Mouse (Mus musculus) ES-E14 (cell line): ENCODE measurements around the gene Amh. TPM values are rescaled to one million over a fixed set of nuclear protein-coding genes. Genes with fewer than 3 reads are reported as not detected.

Experiments
- DNase-seq: peaks from one replicate; pipeline ENCODE4 v3.0.0-alpha.2; 2013; ENCODE audit warnings: low read depth, low spot score
- H3K27ac ChIP-seq: 2 replicates; pipeline ENCODE4 v1.5.1; 2012; ENCODE audit warnings: low read depth, mild to moderate bottlenecking, low read length, moderate library complexity, mixed read lengths; ENCODE audit not compliant: poor library complexity, insufficient read depth, severe bottlenecking
- H3K36me3 ChIP-seq: 2 replicates; pipeline ENCODE4 v1.6.1; 2012; ENCODE audit warnings: mild to moderate bottlenecking, low read length, moderate library complexity, mixed read lengths; ENCODE audit not compliant: control insufficient read depth, poor library complexity, insufficient read depth, severe bottlenecking
- H3K4me1 ChIP-seq, 2 experiments: fragments of 150-350 bp in 1 of 2; sonication (generic) in 1 of 2; 2 replicates each; pipeline ENCODE4 v1.6.1; 2012; ENCODE audit warnings: low read length in 2 of 2, mild to moderate bottlenecking in 1 of 2, mixed read lengths in 1 of 2; ENCODE audit not compliant: control insufficient read depth in 2 of 2, insufficient read depth in 2 of 2, poor library complexity in 1 of 2
- H3K4me3 ChIP-seq, 2 experiments: fragments of 150-350 bp in 1 of 2; sonication (generic) in 1 of 2; 2 replicates each; pipeline ENCODE4 v1.5.1; 2012; ENCODE audit warnings: low read length in 2 of 2, low read depth in 1 of 2, mild to moderate bottlenecking in 1 of 2, mixed read lengths in 1 of 2; ENCODE audit not compliant: insufficient read depth in 1 of 2, poor library complexity in 1 of 2, severe bottlenecking in 1 of 2
- H3K9ac ChIP-seq: 2 replicates; pipeline ENCODE4 v1.6.1; 2012; ENCODE audit warnings: low read depth, mild to moderate bottlenecking, low read length, mixed read lengths; ENCODE audit not compliant: poor library complexity, insufficient read depth, severe bottlenecking
- H3K9me3 ChIP-seq: fragments of 150-350 bp; sonication (generic); 2 replicates; pipeline ENCODE4 v1.6.1; 2012; ENCODE audit warnings: low read depth, mild to moderate bottlenecking, low read length; ENCODE audit not compliant: control insufficient read depth, insufficient read depth
- CHD2 ChIP-seq: IDR thresholded peaks from 2 replicates; pipeline ENCODE4 v1.6.1; 2014; ENCODE audit warnings: mild to moderate bottlenecking, low read depth, low read length, inconsistent platforms
- HCFC1 ChIP-seq: IDR thresholded peaks from 2 replicates; pipeline ENCODE4 v1.6.1; 2012; ENCODE audit warnings: low read length, inconsistent platforms, borderline replicate concordance; ENCODE audit not compliant: insufficient read depth
- MAFK ChIP-seq: IDR thresholded peaks from 2 replicates; pipeline ENCODE4 v1.6.1; 2014; ENCODE audit warnings: mild to moderate bottlenecking, low read depth, low read length, inconsistent platforms; ENCODE audit not compliant: insufficient read depth
- ZC3H11A ChIP-seq: IDR thresholded peaks from 2 replicates; pipeline ENCODE4 v1.6.1; 2012; ENCODE audit warnings: low read depth, mild to moderate bottlenecking, inconsistent platforms, low read length, borderline replicate concordance
- ZNF384 ChIP-seq: IDR thresholded peaks from 2 replicates; pipeline ENCODE4 v1.6.1; 2012; ENCODE audit warnings: low read depth, low read length, inconsistent platforms
- in situ Hi-C, 2 experiments: fragments of 600-800 bp; cut with MboI; formaldehyde crosslinking; loops; one replicate each; pipeline ENCODE4 v1.15.1; 2025; ENCODE audit warnings: low sequenced_read_pairs in 2 of 2, inconsistent platforms in 1 of 2; ENCODE audit not compliant: unreplicated experiment in 2 of 2
- total RNA-seq: library from RNA; depleted of rRNA; stranded (reverse); fragments of 300-350 nt; gene quantifications from 2 replicates; pipeline ENCODE4 v1.2.3, GENCODE M21; 2012

Gene Amh
- total RNA-seq, 1 experiment = 1.0 TPM

- TF ChIP-seq CHD2 (no peak), ZNF384 (no peak), HCFC1 (no peak), MAFK (no peak), ZC3H11A (no peak)
- H3K4me1 ChIP-seq = no peaks in the 10 kb centered on the region
- H3K36me3 ChIP-seq = peaks cover 77% of the 10 kb centered on the region
- no peaks in the 10 kb centered on the region for H3K9me3 ChIP-seq
- no peak overlapping the region for H3K9ac ChIP-seq
- in situ Hi-C loops = no loop called here
- DNase-seq = no peak
- H3K27ac ChIP-seq = no peak overlapping the region
- H3K4me3 ChIP-seq = no peak overlapping the region
Observed at GRCm38 (mm10) chr10:80773816-80774215, 31.2 kb upstream of the Amh start.

DNA sequence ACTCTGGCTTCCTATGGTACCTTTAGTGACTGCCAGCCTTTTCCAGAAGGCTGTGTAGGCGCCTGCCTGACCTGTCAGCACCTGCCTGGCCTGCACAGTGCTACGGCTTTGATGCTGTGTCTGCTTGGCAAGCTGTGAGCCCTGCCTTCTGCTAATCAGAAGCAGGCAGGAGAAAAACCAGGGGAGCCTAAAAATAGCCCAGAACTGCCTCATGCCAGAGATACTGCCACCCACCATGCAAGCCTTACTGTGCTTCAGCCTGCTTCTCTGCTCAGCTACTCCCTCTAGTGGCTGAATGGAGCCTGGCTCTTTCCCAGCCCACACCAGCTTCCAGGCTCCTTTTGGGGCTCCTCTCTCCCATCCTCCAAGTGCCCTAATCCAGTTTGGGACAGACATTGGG lies 30.5 kb upstream of the Amh start:
- no peak for DNase-seq
- H3K4me3 ChIP-seq = no peak overlapping the region
- peaks cover 78% of the 10 kb centered on the region for H3K36me3 ChIP-seq
- H3K9me3 ChIP-seq = no peaks in the 10 kb centered on the region
- no peaks in the 10 kb centered on the region for H3K4me1 ChIP-seq
- in situ Hi-C loops = no loop called here
- no peak overlapping the region for H3K9ac ChIP-seq
- no peak overlapping the region for H3K27ac ChIP-seq
- TF ChIP-seq ZNF384 (no peak), CHD2 (no peak), HCFC1 (no peak), MAFK (no peak), ZC3H11A (no peak)

GRCm38 (mm10) chr10:80774981-80775380 lies 30.1 kb upstream of the Amh start:
- no peak overlapping the region for H3K9ac ChIP-seq

GRCm38 (mm10) chr10:80775731-80776130 lies 29.3 kb upstream of the Amh start:
- no peak for DNase-seq
- no peak overlapping the region for H3K4me3 ChIP-seq
- in situ Hi-C loops = no loop called here
- H3K4me1 ChIP-seq = no peaks in the 10 kb centered on the region
- no peaks in the 10 kb centered on the region for H3K9me3 ChIP-seq
- no peak overlapping the region for H3K9ac ChIP-seq
- TF ChIP-seq CHD2 = no peak
- TF ChIP-seq ZC3H11A = no peak
- no peak for TF ChIP-seq ZNF384
- no peak for TF ChIP-seq MAFK
- no peak for TF ChIP-seq HCFC1
- no peak overlapping the region for H3K27ac ChIP-seq
- peaks cover 80% of the 10 kb centered on the region for H3K36me3 ChIP-seq

More at GRCm38 (mm10) chr10:80774981-80775380, 30.1 kb upstream of the Amh start:
- peaks cover 77% of the 10 kb centered on the region for H3K36me3 ChIP-seq
- H3K27ac ChIP-seq = no peak overlapping the region
- DNase-seq = no peak
- in situ Hi-C loops = no loop called here
- H3K4me3 ChIP-seq = no peak overlapping the region
- TF ChIP-seq MAFK = no peak
- TF ChIP-seq ZC3H11A = no peak
- TF ChIP-seq ZNF384 = no peak
- TF ChIP-seq CHD2 = no peak
- no peak for TF ChIP-seq HCFC1
- H3K4me1 ChIP-seq = no peaks in the 10 kb centered on the region
- H3K9me3 ChIP-seq = no peaks in the 10 kb centered on the region

- H3K9ac ChIP-seq = no peak overlapping the region
- peaks cover 80% of the 10 kb centered on the region for H3K36me3 ChIP-seq
- H3K9me3 ChIP-seq = no peaks in the 10 kb centered on the region
- no peak for DNase-seq
- H3K4me3 ChIP-seq = no peak overlapping the region
- in situ Hi-C loops = no loop called here
- no peak for TF ChIP-seq ZC3H11A
- no peak for TF ChIP-seq CHD2
- TF ChIP-seq ZNF384 = no peak
- TF ChIP-seq HCFC1 = no peak
- TF ChIP-seq MAFK = no peak
- H3K27ac ChIP-seq = no peak overlapping the region
- H3K4me1 ChIP-seq = no peaks in the 10 kb centered on the region
Observed at GRCm38 (mm10) chr10:80776358-80776869, 28.6 kb upstream of the Amh start.
